Mouse (Mus musculus): ENCODE data around the gene Olfr483.

Olfr483 gene

DNA sequence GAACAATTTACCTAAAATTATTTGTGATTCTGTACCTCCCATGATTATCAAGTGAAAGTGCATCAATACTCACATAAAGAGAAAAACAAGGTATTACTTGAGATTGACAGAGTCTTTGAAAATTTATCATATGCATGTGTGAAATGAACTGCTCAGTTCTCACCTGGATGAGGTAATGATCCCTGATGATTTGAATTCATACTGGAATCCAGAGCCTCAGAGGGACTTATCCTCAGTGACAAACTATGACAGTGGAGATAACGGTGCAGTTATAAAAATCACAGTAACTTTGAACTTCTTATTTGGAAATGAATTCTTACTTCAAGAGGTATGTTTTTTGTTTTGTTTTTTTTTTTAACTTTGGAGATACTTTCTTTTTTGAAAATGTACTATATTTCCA is at the start of gene Olfr483:
Gene Olfr483 (plus strand): TSS at position 301 of the 400 bp plus-strand sequence.
- DNase-seq, result no peak

DNA sequence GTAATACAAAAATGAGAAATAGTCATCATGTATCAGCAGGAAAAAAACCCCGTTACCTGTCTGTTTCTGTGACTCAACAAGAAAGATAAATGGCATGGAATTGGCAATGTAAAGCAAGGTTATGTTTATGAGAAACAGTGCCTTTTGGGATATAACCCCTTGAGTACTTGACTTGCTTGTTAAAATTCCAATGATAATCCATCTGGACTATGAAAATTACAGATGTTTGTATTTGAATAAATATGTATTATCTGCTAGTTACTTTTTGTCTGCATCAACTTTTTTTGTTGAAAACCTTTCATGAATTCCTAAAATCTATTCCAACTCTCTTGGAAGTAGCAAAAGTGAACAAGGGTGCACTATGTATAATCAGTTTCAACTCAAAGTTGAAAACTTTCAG is 33.4 kb upstream of the Olfr483 start, which contains the start of gene Olfr480:
Gene Olfr480 (minus strand): TSS at position 101 of the 400 bp plus-strand sequence.
- no peak for DNase-seq

DNA sequence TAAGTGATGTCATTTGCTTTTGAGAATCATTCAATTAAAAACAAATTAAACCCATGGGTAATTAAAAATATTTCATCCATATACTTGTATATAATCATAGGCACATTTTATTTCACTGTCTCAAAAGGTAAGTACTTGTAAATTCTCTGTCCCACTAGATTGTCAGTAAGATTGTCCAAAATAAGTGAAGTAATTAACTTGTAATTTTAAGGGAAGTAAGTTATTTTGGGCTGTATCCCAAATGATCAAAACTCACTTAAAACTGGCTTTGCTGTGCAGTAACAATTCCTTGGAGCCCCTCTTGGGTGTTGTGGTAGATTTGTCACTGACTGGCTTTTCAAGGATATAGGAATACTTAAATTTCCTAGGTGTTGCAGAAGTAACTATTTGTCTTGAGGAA is 21.1 kb upstream of the Olfr483 start, which contains the start of gene Olfr481:
Gene Olfr481 (plus strand): TSS at position 301 of the 400 bp plus-strand sequence.
- no peak for DNase-seq

DNA sequence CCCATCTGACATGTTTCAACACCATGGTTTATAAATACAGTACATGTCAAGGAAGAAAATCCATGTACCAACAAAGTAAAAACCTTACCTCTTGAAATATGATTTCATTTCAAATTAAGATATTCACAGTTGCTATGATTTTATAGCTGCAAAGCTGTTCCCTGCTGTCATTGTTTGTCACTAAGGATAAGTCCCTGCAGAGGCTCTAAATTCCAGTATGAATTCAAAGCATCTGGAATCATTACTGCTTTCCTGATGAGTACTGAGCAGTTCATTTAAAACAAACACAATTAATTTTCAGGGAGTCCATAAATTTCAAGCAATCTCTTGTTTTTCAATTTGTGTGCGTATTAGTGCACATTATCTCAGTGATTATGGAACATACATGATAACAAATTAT is 3.2 kb upstream of the Olfr483 start, which contains the start of gene Olfr482:
Gene Olfr482 (minus strand): TSS at position 101 of the 400 bp plus-strand sequence.
- DNase-seq, result no peak

DNA sequence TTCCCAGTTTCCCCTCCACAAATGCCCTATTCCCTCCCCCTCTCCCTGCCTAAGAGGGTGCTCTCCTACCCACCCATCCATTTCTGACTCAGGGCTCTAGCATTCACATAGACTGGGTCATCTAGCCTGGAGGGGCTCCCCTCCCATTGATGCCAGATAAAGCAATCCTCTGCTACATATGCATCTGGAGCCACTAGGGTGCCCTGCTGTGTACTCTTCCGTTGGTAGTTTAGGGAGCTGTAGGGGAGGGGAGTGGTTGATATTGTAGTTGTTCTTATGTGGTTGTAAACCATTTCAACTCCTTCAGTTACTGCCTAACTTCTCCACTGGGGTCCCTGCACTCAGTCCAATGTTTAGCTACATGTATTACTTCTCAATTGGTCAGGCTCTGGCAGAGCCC is 20.0 kb downstream of the Olfr483 start:
- DNase-seq, result no peak

DNA sequence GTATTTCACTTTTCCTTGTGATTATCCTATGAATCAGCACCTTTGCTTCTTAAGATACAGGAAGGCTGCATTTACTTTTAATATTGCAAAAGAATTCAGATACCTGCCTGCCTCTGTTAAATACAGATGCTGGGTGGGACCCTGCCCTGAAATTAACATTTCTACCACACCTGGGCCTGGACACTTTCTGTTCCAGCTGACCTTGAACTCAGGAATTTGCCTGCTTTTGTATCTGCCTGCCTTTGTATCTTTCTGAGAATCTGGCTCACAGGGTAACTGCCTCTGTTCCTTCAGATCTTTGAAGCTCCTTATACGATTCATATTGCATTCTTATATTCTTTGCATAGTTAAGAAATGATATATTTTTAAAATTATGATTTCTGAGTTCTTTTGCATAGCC is 20.8 kb downstream of the Olfr483 start:
- DNase-seq, result no peak

DNA sequence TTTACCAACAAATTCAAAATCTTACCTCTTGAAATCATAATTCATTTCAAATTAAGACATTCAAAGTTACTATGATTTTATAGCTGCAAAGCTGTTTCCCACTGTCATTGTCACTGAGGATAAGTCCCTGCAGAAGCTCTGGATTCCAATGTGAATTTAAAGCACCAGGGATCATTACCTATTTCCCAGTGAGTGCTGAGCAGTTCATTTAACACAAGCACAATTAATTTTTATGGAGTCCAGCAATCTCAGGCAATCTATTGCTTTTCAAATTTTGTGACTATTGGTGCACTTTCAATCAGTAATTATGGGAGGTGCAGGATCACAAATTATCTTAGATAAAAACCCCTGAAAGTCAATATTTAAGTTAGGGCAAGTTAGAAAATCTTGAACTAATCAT is 26.7 kb downstream of the Olfr483 start, which contains the start of gene Olfr484:
Gene Olfr484 (minus strand): TSS at position 101 of the 400 bp plus-strand sequence.
- DNase-seq, result no peak
